Mouse (Mus musculus) kidney, adult 9 months (tissue): ENCODE results near the gene Gm6460.
"Not testable (repeated sequence)": the region's sequence is repeated elsewhere in the genome, so short reads cannot be mapped to it uniquely, and the experiment has no call there.

Source experiments
- DNase-seq: peaks from one replicate; pipeline ENCODE4 v3.0.0; 2022

Gm6460 gene

GRCm38 (mm10) chr5:11594613-11595012 is at the start of gene Gm6460:
Gene Gm6460, plus strand, starts transcription at chr5:11594913.
- not testable (repeated sequence) for DNase-seq
